9 mouse cellular contexts compared by ENCODE assay signal in the genomic region with DNA sequence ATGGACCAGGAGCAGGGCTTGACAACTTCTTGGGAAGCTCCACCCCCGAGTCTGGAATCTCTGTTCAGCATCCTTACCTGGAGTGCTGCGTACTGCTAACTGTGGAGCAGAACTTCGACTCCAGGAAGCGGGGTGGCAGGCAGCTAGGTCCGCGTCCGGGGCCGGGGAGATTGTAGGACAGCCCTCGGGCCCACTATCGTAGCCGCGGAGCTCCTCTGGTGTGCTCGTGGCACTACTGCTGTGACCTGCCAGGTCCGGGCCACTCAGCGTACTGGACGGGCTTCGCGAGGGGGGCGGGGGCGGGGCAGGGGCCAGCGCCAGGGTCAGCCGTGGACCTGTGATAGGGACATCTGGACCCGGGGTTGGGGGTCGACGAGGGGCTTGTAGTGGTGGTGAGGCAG. TPM values are rescaled to one million over a fixed set of nuclear protein-coding genes. Genes with fewer than 3 reads are reported as not detected.
A peak's percentile ranks its signal among the peaks of the same experiment; 100 is the strongest.
DNase-seq lines count a peak whose midpoint lies in the region; ATAC-seq lines count a peak whose summit lies in the region.
"Had no signal": no experiment of that assay in that cellular context is flagged by ENCODE, and none has a peak within 500 bp of the region (broad histone marks: within the 10 kb centered on the region; RNA-seq: fewer than 3 reads in every experiment).

No protein-coding gene starts in this region.

- peak overlapping the region; percentile 91 for H3K4me2 ChIP-seq in embryonic facial prominence, embryonic 13.5 days
- peak overlapping the region; percentile 82 for H3K4me2 ChIP-seq in midbrain, embryonic 12.5 days (replicated peaks)

- H3K4me1 ChIP-seq in embryonic facial prominence, embryonic 13.5 days, result peaks cover 34% of the 10 kb centered on the region
- peaks cover 43% of the 10 kb centered on the region for H3K4me1 ChIP-seq in midbrain, embryonic 12.5 days

- H3K27ac ChIP-seq in embryonic facial prominence, embryonic 13.5 days, result no peak overlapping the region
- 0 out of 2 replicates have a peak overlapping the region, but pooled peaks have one; percentile 25 for H3K27ac ChIP-seq in midbrain, embryonic 12.5 days (replicated peaks)

- 1% methylated on average over 25 of the region's 25 CpGs for WGBS in embryonic facial prominence, embryonic 13.5 days
- WGBS in midbrain, embryonic 12.5 days, result 2% methylated on average over 24 of the region's 25 CpGs

- peak; percentile 59 to 63 for DNase-seq in cerebellum, postnatal 10 days
- DNase-seq in cerebellum, adult 9-10 months, result no peak
- DNase-seq in B cell, adult 2 months, result peak; percentile 33 to 38
- peak; percentile 44 to 54 for DNase-seq in kidney, postnatal 4 days
- DNase-seq in gastrocnemius, adult 8-10 months (ENCODE audit: low spot score in 2 of 2), result no peak
- no peak for DNase-seq in thymus, postnatal 0 days (ENCODE audit: low spot score)

- H3K9me3 ChIP-seq in embryonic facial prominence, embryonic 13.5 days, result 0 out of 2 replicates have a peak, but pooled peaks cover 5% of the 10 kb centered on the region
- no peaks in the 10 kb centered on the region for H3K9me3 ChIP-seq in midbrain, embryonic 12.5 days

- peak; percentile 17; the same call in 1 of the 2 replicates for ATAC-seq in embryonic facial prominence, embryonic 13.5 days (ENCODE audit: insufficient number of reproducible peaks, insufficient read depth, low FRiP score, low TSS enrichment, low read depth)
- no peak for ATAC-seq in midbrain, embryonic 12.5 days (ENCODE audit: low FRiP score, low read depth)

- H3K27me3 ChIP-seq in embryonic facial prominence, embryonic 13.5 days, result peaks cover 41% of the 10 kb centered on the region
- peaks cover 21% of the 10 kb centered on the region; the same call in 1 of the 2 replicates for H3K27me3 ChIP-seq in midbrain, embryonic 12.5 days

- H3K9ac ChIP-seq in embryonic facial prominence, embryonic 13.5 days, result peak overlapping the region; percentile 70
- peak overlapping the region; percentile 65 for H3K9ac ChIP-seq in midbrain, embryonic 12.5 days (replicated peaks)

- peaks cover 17% of the 10 kb centered on the region for H3K36me3 ChIP-seq in embryonic facial prominence, embryonic 13.5 days
- peaks cover 40% of the 10 kb centered on the region for H3K36me3 ChIP-seq in midbrain, embryonic 12.5 days

- peak overlapping the region; percentile 48 for H3K4me3 ChIP-seq in embryonic facial prominence, embryonic 13.5 days
- peak overlapping the region; percentile 57 for H3K4me3 ChIP-seq in midbrain, embryonic 12.5 days

RNA-seq across cellular contexts. Expression of a gene that starts 4.5 kb away (rescaled TPM):
- 2.3 and 3.3 TPM in 2 replicates for polyA plus RNA-seq in embryonic facial prominence, embryonic 13.5 days (2015; fragmentation: Nextera tagmentation; extraction: Ambion mirVana)
- 37.1 and 47.6 TPM in 2 replicates for polyA plus RNA-seq in midbrain, embryonic 12.5 days (2016; fragmentation: Nextera tagmentation; extraction: Ambion mirVana)
- not detected for total RNA-seq in gastrocnemius, adult 8-10 months (2022)
- 0.42 and 0.46 TPM in 2 replicates for polyA plus RNA-seq in thymus, postnatal 0 days (2015; fragmentation: Nextera tagmentation; extraction: Ambion mirVana)

RNA-seq across cellular contexts. Expression of a gene that starts 13.8 kb away (rescaled TPM):
- 1.8 and 2.5 TPM in 2 replicates for polyA plus RNA-seq in embryonic facial prominence, embryonic 13.5 days (2015; fragmentation: Nextera tagmentation; extraction: Ambion mirVana)
- 0.13 TPM in 2 replicates for polyA plus RNA-seq in midbrain, embryonic 12.5 days (2016; fragmentation: Nextera tagmentation; extraction: Ambion mirVana)
- total RNA-seq in gastrocnemius, adult 8-10 months (2022), result under 1 TPM in 1 of 4 experiments, not detected in 3; 0.08 TPM
- polyA plus RNA-seq in thymus, postnatal 0 days (2015; fragmentation: Nextera tagmentation; extraction: Ambion mirVana), result 0.85 and 0.91 TPM in 2 replicates
- total RNA-seq: left cerebral cortex, postnatal 10 days had no signal

RNA-seq across cellular contexts. Expression of a gene that starts 25.7 kb away (rescaled TPM):
- 29.8 and 34.0 TPM in 2 replicates for polyA plus RNA-seq in embryonic facial prominence, embryonic 13.5 days (2015; fragmentation: Nextera tagmentation; extraction: Ambion mirVana)
- 45.1 and 48.4 TPM in 2 replicates for polyA plus RNA-seq in midbrain, embryonic 12.5 days (2016; fragmentation: Nextera tagmentation; extraction: Ambion mirVana)
- 10 to 100 TPM; 73.5 to 86.8 (median 77.5) TPM for total RNA-seq in gastrocnemius, adult 8-10 months (2022)
- polyA plus RNA-seq in thymus, postnatal 0 days (2015; fragmentation: Nextera tagmentation; extraction: Ambion mirVana), result 33.3 and 35.4 TPM in 2 replicates

RNA-seq across cellular contexts. Expression of a gene that starts 25.9 kb away (rescaled TPM):
- polyA plus RNA-seq in embryonic facial prominence, embryonic 13.5 days (2015; fragmentation: Nextera tagmentation; extraction: Ambion mirVana), result 1.8 and 2.0 TPM in 2 replicates
- 1.5 and 1.6 TPM in 2 replicates for polyA plus RNA-seq in midbrain, embryonic 12.5 days (2016; fragmentation: Nextera tagmentation; extraction: Ambion mirVana)
- not detected for total RNA-seq in gastrocnemius, adult 8-10 months (2022)
- polyA plus RNA-seq in thymus, postnatal 0 days (2015; fragmentation: Nextera tagmentation; extraction: Ambion mirVana), result 0.21 and 0.26 TPM in 2 replicates

RNA-seq across cellular contexts. Expression of a gene that starts 35.2 kb away (rescaled TPM):
- polyA plus RNA-seq in embryonic facial prominence, embryonic 13.5 days (2015; fragmentation: Nextera tagmentation; extraction: Ambion mirVana), result 4.6 and 7.3 TPM in 2 replicates
- 5.0 and 5.3 TPM in 2 replicates for polyA plus RNA-seq in midbrain, embryonic 12.5 days (2016; fragmentation: Nextera tagmentation; extraction: Ambion mirVana)
- total RNA-seq in gastrocnemius, adult 8-10 months (2022), result 1 to 10 TPM in 3 of 4 experiments, under 1 TPM in 1; 0.82 to 3.6 (median 1.7) TPM
- 2.3 and 4.0 TPM in 2 replicates for polyA plus RNA-seq in thymus, postnatal 0 days (2015; fragmentation: Nextera tagmentation; extraction: Ambion mirVana)

Comparison
In these comparisons a context has a peak if more than half of its experiments do, and no peak if none do; other contexts are left out.
1. DNase-seq: peak in cerebellum, postnatal 10 days (2 of 2), B cell, adult 2 months (2 of 2) and kidney, postnatal 4 days (2 of 2); none in cerebellum, adult 9-10 months (single experiment), gastrocnemius, adult 8-10 months (0 of 2) and thymus, postnatal 0 days (single experiment).